Mouse (Mus musculus): ENCODE data around the gene Chp2. TPM values are rescaled to one million over a fixed set of nuclear protein-coding genes. Genes with fewer than 3 reads are reported as not detected.

The Chp2 gene
- 0.34 TPM in 1 of 2 replicates, not detected in the other for polyA plus RNA-seq (2012; ENCODE audit: low replicate concordance)

GRCm38 (mm10) chr7:122219315-122219801 lies at the start of gene Chp2:
Gene Chp2 (plus strand): TSS chr7:122219496.

GRCm38 (mm10) chr7:122186043-122186442 lies 33.3 kb upstream of the Chp2 start, which contains the start of gene Ern2:
Gene Ern2 (minus strand): TSS chr7:122186207.

Other genes with a start within 250 kb of the Chp2 start
- gene Cog7, start 237.8 kb upstream of the Chp2 start, polyA plus RNA-seq (2012; ENCODE audit: low replicate concordance) = 5.3 and 7.0 TPM in 2 replicates
- 141 and 162 TPM in 2 replicates for gene Gga2, start 198.3 kb upstream of the Chp2 start, polyA plus RNA-seq (2012; ENCODE audit: low replicate concordance)
- 21.2 and 44.2 TPM in 2 replicates for gene Ubfd1, start 152.3 kb upstream of the Chp2 start, polyA plus RNA-seq (2012; ENCODE audit: low replicate concordance)
- 12.4 and 12.7 TPM in 2 replicates for gene Ears2, start 152.2 kb upstream of the Chp2 start, polyA plus RNA-seq (2012; ENCODE audit: low replicate concordance)
- gene Ndufab1, start 117.6 kb upstream of the Chp2 start, polyA plus RNA-seq (2012; ENCODE audit: low replicate concordance) = 308 and 682 TPM in 2 replicates
- gene Palb2, start 86.5 kb upstream of the Chp2 start, polyA plus RNA-seq (2012; ENCODE audit: low replicate concordance) = 0.94 and 2.1 TPM in 2 replicates
- 8.5 and 11.7 TPM in 2 replicates for gene Dctn5, start 86.5 kb upstream of the Chp2 start, polyA plus RNA-seq (2012; ENCODE audit: low replicate concordance)
- gene Plk1, start 60.1 kb upstream of the Chp2 start, polyA plus RNA-seq (2012; ENCODE audit: low replicate concordance) = 8.2 and 26.6 TPM in 2 replicates
- gene Ern2, start 33.3 kb upstream of the Chp2 start, polyA plus RNA-seq (2012; ENCODE audit: low replicate concordance) = not detected in 2 replicates
- 58.1 and 63.6 TPM in 2 replicates for gene Prkcb, start 69.3 kb downstream of the Chp2 start, polyA plus RNA-seq (2012; ENCODE audit: low replicate concordance)

All from hematopoietic multipotent progenitor cell, adult 10-12 weeks (in vitro differentiated cells).